Mouse (Mus musculus) kidney, adult 2 months (tissue): Measurements from ENCODE around the gene Zfp423.

Experiments
- CTCF ChIP-seq: fragments of 200-500 bp; conservative IDR thresholded peaks from 2 replicates; pipeline ENCODE4 v1.5.1; 2011; ENCODE audit warnings: low read depth, mild to moderate bottlenecking, control low read depth, low read length, moderate library complexity, mixed read lengths; ENCODE audit not compliant: insufficient read depth, insufficient read length
- POLR2A ChIP-seq: fragments of 200-500 bp; IDR thresholded peaks from one replicate; pipeline ENCODE4 v1.6.1; 2011; ENCODE audit warnings: low read depth, low read length, control low read depth

DNA sequence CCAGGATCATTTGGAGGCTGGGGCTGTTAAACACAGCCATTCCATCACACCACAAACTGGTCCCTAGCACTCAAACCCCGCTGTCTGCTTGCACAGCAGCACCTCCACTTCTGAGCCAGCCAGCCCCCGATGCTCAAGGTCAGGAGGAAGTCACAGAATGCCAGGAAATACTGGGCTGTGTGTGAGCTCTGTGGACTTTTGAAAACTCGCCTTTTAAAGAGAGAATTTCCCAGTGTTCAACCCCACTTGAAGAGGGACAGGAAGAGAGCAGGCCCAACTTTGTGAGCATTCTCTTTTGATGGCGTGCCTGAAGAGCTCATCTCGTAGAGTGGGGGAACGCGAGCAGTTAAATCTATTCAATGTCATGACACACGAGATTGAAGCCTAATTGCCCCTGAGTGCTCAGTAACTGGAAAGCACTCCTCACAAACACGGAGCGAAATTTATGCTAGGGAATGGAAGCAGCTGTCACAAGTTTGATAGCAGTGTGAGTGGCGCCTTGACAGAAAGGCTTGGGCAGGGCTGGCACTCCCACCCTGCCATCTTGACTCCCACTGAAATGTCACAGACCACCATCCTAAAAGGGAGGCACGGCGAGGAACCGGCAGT lies 186.4 kb downstream of the Zfp423 start:
- TF ChIP-seq CTCF (no peak), POLR2A (no peak)
